Mouse (Mus musculus) embryonic facial prominence, embryonic 15.5 days (tissue): ENCODE results near the gene Ceacam9. TPM values are rescaled to one million over a fixed set of nuclear protein-coding genes. Genes with fewer than 3 reads are reported as not detected.
"Not testable (repeated sequence)": the region's sequence is repeated elsewhere in the genome, so short reads cannot be mapped to it uniquely, and the experiment has no call there.

Experiments used
- ATAC-seq: fragments of 200-750 bp; cut with Nextera tagmentation; 2 replicates; pipeline ENCODE4 v1.8.0; 2017; ENCODE audit warnings: low read depth, moderate TSS enrichment; ENCODE audit not compliant: insufficient number of reproducible peaks, low FRiP score, low TSS enrichment
- H3K27ac ChIP-seq: fragments of 300-500 bp; sonication (generic); replicated peaks from 2 replicates; pipeline ENCODE4 v1.5.1; 2015; ENCODE audit warnings: mild to moderate bottlenecking, inconsistent platforms
- H3K27me3 ChIP-seq: fragments of 300-500 bp; sonication (generic); 2 replicates; pipeline ENCODE4 v1.6.1; 2015; ENCODE audit warnings: inconsistent platforms
- H3K36me3 ChIP-seq: fragments of 300-500 bp; sonication (generic); 2 replicates; pipeline ENCODE4 v1.6.1; 2015; ENCODE audit warnings: mild to moderate bottlenecking, inconsistent platforms
- H3K4me1 ChIP-seq: fragments of 300-500 bp; sonication (generic); 2 replicates; pipeline ENCODE4 v1.6.1; 2015; ENCODE audit warnings: inconsistent platforms
- H3K4me2 ChIP-seq: fragments of 300-500 bp; sonication (generic); replicated peaks from 2 replicates; pipeline ENCODE4 v1.6.1; 2015; ENCODE audit warnings: mild to moderate bottlenecking, inconsistent platforms
- H3K4me3 ChIP-seq: fragments of 300-500 bp; sonication (generic); replicated peaks from 2 replicates; pipeline ENCODE4 v1.5.1; 2015; ENCODE audit warnings: mild to moderate bottlenecking, inconsistent platforms
- H3K9ac ChIP-seq: fragments of 300-500 bp; sonication (generic); 2 replicates; pipeline ENCODE4 v1.6.1; 2015; ENCODE audit warnings: inconsistent platforms
- H3K9me3 ChIP-seq: fragments of 300-500 bp; sonication (generic); replicated peaks from 2 replicates; pipeline ENCODE4 v1.6.1; 2016; ENCODE audit warnings: inconsistent platforms
- WGBS: fragments of 180-500 bp; shearing (Covaris S2); methylation state at CpG from one replicate; pipeline ENCODE4 v1.1.7; 2015; 5-methylcytosine and 5-hydroxymethylcytosine counted together
- polyA plus RNA-seq: library from polyadenylated mRNA; unstranded; fragments of >200 nt; fragmentation: Nextera tagmentation; extraction: Ambion mirVana; gene quantifications from 2 replicates; pipeline ENCODE4 v1.2.1, GENCODE M21; 2015

The Ceacam9 gene
- polyA plus RNA-seq: not detected in 2 replicates

- no peak for ATAC-seq
- no peaks in the 10 kb centered on the region for H3K9me3 ChIP-seq
- H3K4me1 ChIP-seq: no peaks in the 10 kb centered on the region
- H3K9ac ChIP-seq: no peak within 1 kb of the TSS
- no peaks in the 10 kb centered on the region for H3K27me3 ChIP-seq
- no peak within 1 kb of the TSS for H3K4me2 ChIP-seq
- WGBS: 61% methylated on average over 2 of the region's 2 CpGs
- no peak within 1 kb of the TSS for H3K4me3 ChIP-seq
- H3K27ac ChIP-seq: no peak within 1 kb of the TSS
- no peaks in the 10 kb centered on the region for H3K36me3 ChIP-seq
Measured at GRCm38 (mm10) chr7:16721629-16722028, at the start of gene Ceacam9. TSS of gene Ceacam9 (plus strand) at chr7:16721929.

DNA sequence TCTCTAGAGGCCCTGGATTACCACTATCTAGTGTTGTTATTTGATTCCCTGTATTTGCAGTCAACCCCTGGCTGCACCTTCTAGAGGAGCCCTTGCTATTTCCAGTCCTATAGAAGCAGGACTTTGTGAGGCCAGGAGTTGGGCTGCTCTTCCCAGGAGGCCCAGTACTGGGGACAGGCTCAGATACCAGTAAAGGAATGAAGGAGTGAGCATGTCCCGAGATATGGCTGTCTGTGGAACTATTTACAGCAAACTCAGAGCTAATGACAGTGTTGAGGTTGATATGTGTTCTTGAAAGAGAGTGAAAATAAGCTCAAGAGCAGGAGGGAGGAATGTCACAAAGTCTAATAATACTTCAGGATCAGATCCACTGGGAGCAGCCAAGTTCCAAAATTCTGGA lies 47.9 kb upstream of the Ceacam9 start:
- Histone ChIP-seq H3K9ac (no peak overlapping the region), H3K36me3 (no peaks in the 10 kb centered on the region), H3K4me2 (no peak overlapping the region), H3K4me3 (no peak overlapping the region), H3K27ac (no peak overlapping the region), H3K4me1 (no peaks in the 10 kb centered on the region), H3K9me3 (no peaks in the 10 kb centered on the region), H3K27me3 (no peaks in the 10 kb centered on the region)
- 59% methylated on average over 1 of the region's 1 CpGs for WGBS
- no peak for ATAC-seq

- H3K4me3 ChIP-seq, H3K27ac ChIP-seq, H3K27me3 ChIP-seq, H3K9me3 ChIP-seq, H3K36me3 ChIP-seq, H3K9ac ChIP-seq, ATAC-seq, H3K4me2 ChIP-seq, H3K4me1 ChIP-seq: not testable (repeated sequence)
- WGBS: 45% methylated on average over 5 of the region's 5 CpGs
Measured at GRCm38 (mm10) chr7:16674699-16675098, 47.0 kb upstream of the Ceacam9 start.

DNA sequence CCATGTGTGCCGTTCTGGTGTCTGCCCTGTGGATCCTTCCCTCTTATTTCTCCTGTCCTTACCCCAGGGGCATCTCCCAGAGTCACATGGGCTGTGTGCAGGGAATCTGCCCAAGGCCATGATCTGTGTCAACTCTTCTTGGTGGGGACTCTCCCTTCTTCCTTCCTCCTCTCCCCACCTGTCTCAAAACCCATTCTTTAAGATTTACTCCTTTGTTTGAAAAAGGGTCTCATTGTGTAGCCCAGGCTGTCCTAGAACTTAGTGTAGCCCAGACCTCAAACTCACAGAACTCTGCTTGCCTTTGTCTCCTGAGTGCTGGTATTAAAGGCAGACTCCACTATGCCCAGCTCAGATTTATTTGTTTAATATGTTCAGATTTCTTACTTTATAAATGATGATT lies 46.1 kb upstream of the Ceacam9 start, which contains the start of gene Ceacam15:
Gene Ceacam15 (minus strand): TSS at position 101 of the 400 bp plus-strand sequence.
- H3K4me2 ChIP-seq: no peak within 1 kb of the TSS
- no peaks in the 10 kb centered on the region for H3K9me3 ChIP-seq
- ATAC-seq: no peak
- 41% methylated on average over 1 of the region's 1 CpGs for WGBS
- H3K27ac ChIP-seq: no peak within 1 kb of the TSS
- no peaks in the 10 kb centered on the region for H3K36me3 ChIP-seq
- H3K4me1 ChIP-seq: no peaks in the 10 kb centered on the region
- no peak within 1 kb of the TSS for H3K9ac ChIP-seq
- H3K27me3 ChIP-seq: no peaks in the 10 kb centered on the region
- no peak within 1 kb of the TSS for H3K4me3 ChIP-seq

GRCm38 (mm10) chr7:16680194-16680593 lies 41.5 kb upstream of the Ceacam9 start:
- not testable (repeated sequence) for H3K4me2 ChIP-seq, H3K9me3 ChIP-seq, H3K27ac ChIP-seq, H3K4me1 ChIP-seq, H3K36me3 ChIP-seq, H3K27me3 ChIP-seq, H3K9ac ChIP-seq, H3K4me3 ChIP-seq, ATAC-seq
- 45% methylated on average over 3 of the region's 3 CpGs for WGBS

GRCm38 (mm10) chr7:16689196-16689595 lies 32.5 kb upstream of the Ceacam9 start:
- no peak overlapping the region for H3K27ac ChIP-seq
- no peak overlapping the region for H3K4me3 ChIP-seq
- H3K4me2 ChIP-seq: no peak overlapping the region
- no peak overlapping the region for H3K9ac ChIP-seq
- no peaks in the 10 kb centered on the region for H3K27me3 ChIP-seq
- ATAC-seq: no peak
- no peaks in the 10 kb centered on the region for H3K4me1 ChIP-seq
- no peaks in the 10 kb centered on the region for H3K9me3 ChIP-seq
- H3K36me3 ChIP-seq: no peaks in the 10 kb centered on the region
- WGBS: 67% methylated on average over 5 of the region's 5 CpGs

- ATAC-seq: no peak
Measured at GRCm38 (mm10) chr7:16695025-16695424, 26.7 kb upstream of the Ceacam9 start.

DNA sequence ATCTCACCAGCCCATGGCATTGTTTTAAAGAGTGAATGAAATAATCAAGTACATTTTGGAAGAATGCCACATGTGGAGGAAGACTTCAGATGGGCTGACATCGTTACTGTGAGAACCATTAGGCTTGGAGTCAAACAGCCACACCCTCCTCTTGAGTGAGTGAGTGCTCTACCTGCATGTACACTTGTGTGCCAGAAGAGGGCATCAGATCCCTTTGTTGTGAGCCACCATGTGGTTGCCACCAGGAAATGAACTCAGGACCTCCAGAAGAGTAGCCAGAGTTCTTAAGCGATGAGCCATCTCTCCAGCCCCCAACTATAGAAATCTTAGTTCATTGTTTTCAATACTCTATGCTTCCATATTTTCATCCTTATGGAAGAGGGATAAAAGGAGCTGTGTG lies 22.7 kb upstream of the Ceacam9 start:
- H3K4me3 ChIP-seq: no peak overlapping the region
- no peak overlapping the region for H3K27ac ChIP-seq
- 43% methylated on average over 2 of the region's 2 CpGs for WGBS
- ATAC-seq: no peak
- no peaks in the 10 kb centered on the region for H3K36me3 ChIP-seq
- no peak overlapping the region for H3K4me2 ChIP-seq
- no peaks in the 10 kb centered on the region for H3K9me3 ChIP-seq
- no peaks in the 10 kb centered on the region for H3K27me3 ChIP-seq
- no peaks in the 10 kb centered on the region for H3K4me1 ChIP-seq
- H3K9ac ChIP-seq: no peak overlapping the region

More at GRCm38 (mm10) chr7:16695025-16695424, 26.7 kb upstream of the Ceacam9 start:
- no peak overlapping the region for H3K9ac ChIP-seq
- 33% methylated on average over 3 of the region's 3 CpGs for WGBS
- no peak overlapping the region for H3K4me2 ChIP-seq
- no peaks in the 10 kb centered on the region for H3K9me3 ChIP-seq
- H3K27me3 ChIP-seq: no peaks in the 10 kb centered on the region
- H3K4me3 ChIP-seq: no peak overlapping the region
- no peak overlapping the region for H3K27ac ChIP-seq
- H3K4me1 ChIP-seq: no peaks in the 10 kb centered on the region
- no peaks in the 10 kb centered on the region for H3K36me3 ChIP-seq

- WGBS: 65% methylated on average over 5 of the region's 5 CpGs
- no peak for ATAC-seq
- Histone ChIP-seq H3K9me3 (no peaks in the 10 kb centered on the region), H3K4me1 (no peaks in the 10 kb centered on the region), H3K36me3 (no peaks in the 10 kb centered on the region), H3K27ac (no peak overlapping the region), H3K4me2 (no peak overlapping the region), H3K4me3 (no peak overlapping the region), H3K27me3 (no peaks in the 10 kb centered on the region), H3K9ac (no peak overlapping the region)
Measured at GRCm38 (mm10) chr7:16700583-16700982, 21.1 kb upstream of the Ceacam9 start.

DNA sequence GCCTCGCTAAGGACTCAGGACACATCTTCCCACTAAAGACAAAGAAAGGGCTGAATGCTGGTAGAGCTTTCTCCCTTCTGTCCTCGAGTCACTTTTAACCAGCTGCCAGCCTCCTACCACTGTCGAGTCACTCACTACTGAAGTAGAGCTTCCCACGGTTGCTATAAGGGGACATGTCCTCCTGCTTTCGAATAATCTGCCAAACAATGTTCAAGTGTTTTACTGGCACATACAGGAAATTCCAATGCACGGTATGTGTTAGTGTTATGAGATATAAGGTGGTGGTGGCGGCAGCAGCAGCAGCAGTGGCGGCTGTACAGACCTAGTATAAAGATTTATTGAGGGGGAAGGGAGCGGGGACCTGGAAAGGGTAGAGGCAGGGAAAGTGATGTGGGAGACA lies 15.3 kb upstream of the Ceacam9 start:
- 42% methylated on average over 9 of the region's 9 CpGs for WGBS
- H3K4me3 ChIP-seq: no peak overlapping the region
- H3K4me1 ChIP-seq: no peaks in the 10 kb centered on the region
- no peak overlapping the region for H3K27ac ChIP-seq
- no peak overlapping the region for H3K4me2 ChIP-seq
- no peaks in the 10 kb centered on the region for H3K36me3 ChIP-seq
- H3K27me3 ChIP-seq: no peaks in the 10 kb centered on the region
- H3K9ac ChIP-seq: no peak overlapping the region
- H3K9me3 ChIP-seq: no peaks in the 10 kb centered on the region
- no peak for ATAC-seq

GRCm38 (mm10) chr7:16708244-16708643 lies 13.5 kb upstream of the Ceacam9 start:
- 30% methylated on average over 9 of the region's 9 CpGs for WGBS
- Histone ChIP-seq H3K9ac (no peak overlapping the region), H3K4me2 (no peak overlapping the region), H3K4me3 (no peak overlapping the region), H3K27ac (no peak overlapping the region), H3K4me1 (no peaks in the 10 kb centered on the region), H3K9me3 (no peaks in the 10 kb centered on the region), H3K27me3 (no peaks in the 10 kb centered on the region), H3K36me3 (no peaks in the 10 kb centered on the region)
- no peak for ATAC-seq

GRCm38 (mm10) chr7:16710604-16711003 lies 11.1 kb upstream of the Ceacam9 start:
- ATAC-seq: no peak
- Histone ChIP-seq H3K36me3 (no peaks in the 10 kb centered on the region), H3K27me3 (no peaks in the 10 kb centered on the region), H3K27ac (no peak overlapping the region), H3K4me1 (no peaks in the 10 kb centered on the region), H3K9me3 (no peaks in the 10 kb centered on the region), H3K4me3 (no peak overlapping the region), H3K9ac (no peak overlapping the region), H3K4me2 (no peak overlapping the region)
- 77% methylated on average over 5 of the region's 5 CpGs for WGBS
